Mouse (Mus musculus): ENCODE results near the gene Dmkn.
"Not testable (repeated sequence)": the region's sequence is repeated elsewhere in the genome, so short reads cannot be mapped to it uniquely, and the experiment has no call there.

Gene Dmkn

DNA sequence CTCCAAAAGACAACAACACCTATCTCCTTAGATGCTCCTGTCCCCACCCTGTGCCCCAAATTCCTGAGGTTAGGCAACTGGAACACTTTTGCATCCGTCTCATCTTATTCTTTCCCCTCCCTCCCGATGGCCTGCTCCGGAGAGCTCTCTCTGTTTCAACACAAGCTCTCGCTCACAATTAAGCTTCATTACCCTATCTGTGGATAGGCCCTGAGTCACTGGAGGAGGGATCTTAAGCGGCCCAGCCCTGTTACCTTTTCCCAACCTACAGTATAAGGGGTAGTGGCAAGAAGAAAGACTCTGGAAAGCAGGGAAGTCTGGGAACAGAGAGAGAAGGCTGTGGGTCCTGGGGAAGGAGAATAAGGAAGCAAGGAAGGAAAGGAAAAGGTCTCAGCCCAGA lies at the start of gene Dmkn:
Dmkn (plus strand) TSS at position 301 of the 400 bp plus-strand sequence.
- no peak for DNase-seq

DNA sequence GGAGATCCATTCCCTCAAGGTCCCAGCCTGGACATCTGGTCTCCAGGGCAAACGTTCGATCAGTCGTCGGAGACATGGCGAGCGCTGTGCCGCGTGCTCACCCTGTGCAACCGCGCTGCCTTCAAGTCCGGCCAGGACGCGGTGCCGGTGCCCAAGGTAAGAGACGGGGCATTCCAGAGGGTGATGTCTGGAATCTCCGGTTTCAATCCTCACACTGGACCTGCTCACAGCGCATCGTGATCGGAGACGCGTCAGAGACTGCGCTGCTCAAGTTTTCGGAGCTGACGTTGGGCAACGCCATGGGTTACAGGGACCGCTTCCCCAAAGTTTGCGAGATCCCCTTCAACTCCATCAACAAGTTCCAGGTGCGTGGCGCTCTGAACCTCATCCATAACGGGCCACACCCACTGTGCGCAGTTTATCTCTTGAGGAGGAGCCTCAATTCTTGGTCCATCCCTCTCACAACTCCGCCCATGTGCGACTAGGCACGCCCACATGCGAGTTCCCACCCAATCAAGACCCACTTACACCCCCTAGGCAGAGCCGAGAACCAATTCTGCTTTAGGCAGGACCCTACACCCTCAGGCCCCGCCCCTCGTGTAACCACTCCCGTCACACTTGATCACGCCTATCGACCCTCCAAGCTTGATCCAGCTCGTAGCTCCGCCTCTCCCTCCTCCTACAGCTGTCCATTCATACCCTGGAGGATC lies 46.4 kb upstream of the Dmkn start:
- peak; percentile 66 for DNase-seq

DNA sequence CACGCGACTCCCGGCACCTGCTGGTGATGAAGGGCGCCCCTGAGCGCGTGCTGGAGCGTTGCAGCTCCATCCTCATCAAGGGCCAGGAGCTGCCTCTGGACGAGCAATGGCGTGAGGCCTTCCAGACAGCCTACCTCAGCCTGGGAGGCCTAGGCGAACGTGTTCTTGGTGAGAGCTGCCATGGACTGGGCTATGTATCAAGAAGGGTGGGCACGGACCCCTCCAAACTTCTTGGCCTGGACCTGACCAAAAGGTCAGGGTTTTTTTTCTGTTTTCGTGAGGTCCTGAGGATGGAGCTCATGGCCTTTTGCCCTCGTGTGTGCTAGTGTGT lies 45.9 kb upstream of the Dmkn start:
- no peak for DNase-seq

DNA sequence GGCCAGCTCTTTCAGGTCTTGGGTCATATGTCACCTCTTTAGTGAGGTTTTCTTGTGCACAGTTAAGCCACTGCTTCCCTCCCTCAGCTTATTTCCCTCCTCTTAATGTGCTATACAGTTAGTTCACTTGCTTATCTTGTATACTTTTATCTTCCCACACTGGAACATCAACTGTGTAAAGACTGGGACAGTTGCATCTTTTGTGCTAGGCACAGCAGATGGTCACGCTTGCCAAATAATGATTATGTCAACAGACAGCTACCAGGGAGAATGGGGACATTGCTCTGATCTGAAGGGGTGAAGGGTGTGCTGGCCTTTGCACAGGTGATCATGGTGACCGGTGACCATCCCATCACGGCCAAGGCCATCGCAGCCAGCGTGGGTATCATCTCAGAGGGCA lies 43.9 kb upstream of the Dmkn start:
- DNase-seq: no peak

DNA sequence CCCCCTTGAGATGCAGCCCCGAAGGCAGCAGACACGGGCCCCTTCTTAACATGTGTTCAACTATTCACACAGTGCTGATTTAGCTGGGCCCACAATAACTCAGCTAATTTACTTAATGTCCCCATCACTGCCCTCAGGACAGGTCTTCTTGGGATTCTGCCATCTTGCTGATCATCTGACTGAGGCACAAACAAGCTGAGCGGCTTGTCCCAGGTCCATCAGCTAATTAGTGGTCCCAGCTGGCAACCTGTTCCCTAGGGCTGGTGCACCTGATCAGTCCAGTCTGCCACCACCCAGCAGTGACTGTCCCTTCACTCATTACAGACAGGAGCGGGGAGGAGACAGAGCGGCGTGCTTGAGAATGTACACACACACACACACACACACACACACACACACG lies 42.3 kb upstream of the Dmkn start:
- no peak for DNase-seq

DNA sequence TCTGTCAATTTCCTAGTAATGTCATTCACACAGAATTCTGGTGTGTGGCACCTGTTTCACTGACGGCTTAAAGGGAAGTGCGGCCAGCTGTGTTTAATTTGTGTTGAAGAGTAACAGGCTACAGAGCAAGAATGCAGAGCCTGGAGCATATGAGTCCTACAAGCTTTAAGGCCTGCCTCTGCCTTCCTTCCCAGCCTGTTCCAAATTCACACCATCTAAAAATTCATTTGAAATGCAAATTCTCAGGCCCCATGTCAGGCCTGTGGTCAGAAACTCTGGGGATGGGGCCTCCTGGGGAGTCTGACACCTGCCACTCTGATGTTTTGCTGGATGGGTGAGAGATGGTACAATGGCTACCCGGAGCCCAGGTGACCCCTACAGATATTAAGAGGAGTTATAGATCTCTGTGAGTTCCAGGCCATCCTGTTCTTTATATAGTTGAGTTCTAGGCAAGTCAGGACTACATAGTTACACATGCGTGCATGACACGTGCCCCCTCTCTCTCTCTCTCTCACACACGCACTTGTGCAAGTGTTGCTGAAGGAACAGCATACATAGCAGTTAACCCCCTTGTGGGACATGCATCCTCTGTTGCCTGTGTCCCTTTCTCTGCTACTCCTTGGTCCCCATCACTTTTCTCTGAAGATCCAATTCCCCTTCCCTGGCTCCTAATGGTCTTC lies 40.1 kb upstream of the Dmkn start:
- no peak for DNase-seq

DNA sequence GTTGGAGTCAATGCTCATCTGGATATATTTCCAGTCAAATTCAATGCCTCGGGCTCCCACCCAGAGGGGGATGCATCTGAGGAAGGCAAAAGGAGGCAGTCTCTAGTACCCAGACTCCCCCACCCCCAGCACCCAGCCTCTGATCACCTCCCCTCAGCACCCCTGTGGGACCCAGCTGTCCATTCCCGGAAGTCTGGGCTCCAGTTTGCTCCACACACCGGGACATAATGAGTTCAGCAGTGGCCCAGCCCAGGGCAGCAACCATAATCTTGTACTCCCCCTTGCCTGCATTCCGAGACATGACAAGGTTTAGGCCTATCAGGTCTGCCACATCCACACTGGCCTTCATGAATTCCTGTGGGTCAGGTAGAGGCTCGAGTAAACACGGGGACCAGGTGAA lies 35.3 kb upstream of the Dmkn start:
- no peak for DNase-seq

DNA sequence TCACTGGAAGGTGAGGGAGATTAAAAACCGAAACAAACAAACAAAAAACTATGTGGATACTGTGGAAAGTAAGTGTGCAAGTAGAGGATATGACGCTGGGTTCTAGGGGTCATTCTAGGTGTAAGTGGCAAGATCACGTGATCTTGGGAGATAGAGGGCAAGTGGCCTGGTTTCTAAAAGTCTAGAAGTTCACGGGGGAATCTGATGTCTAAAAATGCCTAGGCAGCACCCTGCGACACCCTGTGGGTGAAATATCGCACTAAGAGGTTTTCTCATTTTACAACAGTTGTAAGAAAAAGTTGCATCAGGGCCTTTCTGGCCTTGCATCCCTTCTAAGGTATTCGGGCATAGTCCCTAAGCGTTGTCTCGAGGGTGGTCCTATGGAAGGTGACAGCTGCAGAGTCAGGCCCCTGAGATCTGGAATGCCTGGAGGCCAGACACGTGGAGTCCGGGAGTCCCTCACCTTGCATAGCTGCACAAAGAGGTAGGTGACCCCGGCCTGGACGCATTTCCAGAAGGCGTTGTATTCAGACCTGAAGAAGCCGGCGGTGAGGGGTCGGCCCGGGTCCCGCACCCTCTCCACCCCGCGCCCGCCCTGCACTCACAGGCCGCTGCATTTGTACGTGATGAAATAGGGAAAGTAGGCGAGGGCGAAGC lies 34.7 kb upstream of the Dmkn start:
- DNase-seq: no peak

DNA sequence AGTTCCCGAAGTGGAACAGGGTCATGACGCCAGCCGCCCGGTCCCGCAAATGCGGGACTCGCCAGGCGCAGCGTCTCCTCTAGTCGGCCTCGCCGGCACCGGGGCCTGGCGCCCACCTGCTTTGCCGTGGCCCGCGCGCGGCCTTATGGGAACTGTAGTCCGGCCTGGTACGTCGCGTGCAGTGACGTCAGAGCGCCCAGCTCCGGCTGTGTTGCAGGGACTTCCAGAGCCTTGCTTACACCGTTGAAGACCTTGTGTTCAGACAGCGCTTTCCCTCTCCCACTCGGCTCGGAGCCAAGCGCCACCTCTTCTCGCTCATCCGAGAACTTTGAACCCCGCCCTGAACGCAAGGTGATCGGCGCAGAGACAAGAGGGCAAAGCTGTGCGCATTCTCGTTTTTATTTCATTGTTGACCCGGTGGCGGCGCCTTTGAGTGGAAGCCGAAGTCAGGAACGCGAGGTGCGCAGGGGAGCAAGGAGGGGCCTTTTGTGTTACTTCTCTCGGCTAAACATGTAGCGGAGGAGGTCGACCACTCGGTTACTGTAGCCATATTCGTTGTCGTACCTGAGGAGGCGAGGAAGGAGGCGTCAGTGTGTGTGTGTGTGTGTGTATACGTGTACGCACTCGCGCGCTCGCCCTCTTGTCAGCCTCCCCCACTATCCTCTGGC lies 34.0 kb upstream of the Dmkn start, which contains the start of gene Tmem147:
Tmem147 (minus strand) TSS at position 145 of the 668 bp plus-strand sequence.
- DNase-seq: peak; percentile 97

DNA sequence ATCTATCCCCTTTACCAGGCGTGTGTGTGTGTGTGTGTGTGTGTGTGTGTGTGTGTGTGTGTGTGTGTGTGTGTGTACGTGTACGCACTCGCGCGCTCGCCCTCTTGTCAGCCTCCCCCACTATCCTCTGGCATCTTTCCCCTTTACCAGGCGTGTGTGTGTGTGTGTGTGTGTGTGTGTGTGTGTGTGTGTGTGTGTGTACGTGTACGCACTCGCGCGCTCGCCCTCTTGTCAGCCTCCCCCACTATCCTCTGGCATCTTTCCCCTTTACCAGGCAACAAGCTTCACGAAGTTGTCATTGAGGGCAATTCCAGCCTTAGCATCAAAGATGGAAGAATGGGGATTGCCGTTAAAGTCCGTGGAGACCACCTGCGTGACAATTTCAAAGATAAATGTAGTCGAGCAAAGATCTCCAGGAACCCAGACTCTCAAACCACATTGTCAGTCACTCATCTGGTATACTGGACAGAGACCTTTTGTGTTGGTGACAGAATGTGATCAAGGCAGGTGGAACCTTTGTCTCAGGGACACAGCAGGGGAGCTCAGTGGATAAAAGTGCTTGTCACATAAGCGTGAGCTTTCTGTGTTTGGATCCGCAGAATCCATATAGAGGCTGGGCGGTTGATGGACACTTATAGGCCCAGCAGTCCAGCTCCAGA lies 33.4 kb upstream of the Dmkn start:
- not testable (repeated sequence) for DNase-seq

DNA sequence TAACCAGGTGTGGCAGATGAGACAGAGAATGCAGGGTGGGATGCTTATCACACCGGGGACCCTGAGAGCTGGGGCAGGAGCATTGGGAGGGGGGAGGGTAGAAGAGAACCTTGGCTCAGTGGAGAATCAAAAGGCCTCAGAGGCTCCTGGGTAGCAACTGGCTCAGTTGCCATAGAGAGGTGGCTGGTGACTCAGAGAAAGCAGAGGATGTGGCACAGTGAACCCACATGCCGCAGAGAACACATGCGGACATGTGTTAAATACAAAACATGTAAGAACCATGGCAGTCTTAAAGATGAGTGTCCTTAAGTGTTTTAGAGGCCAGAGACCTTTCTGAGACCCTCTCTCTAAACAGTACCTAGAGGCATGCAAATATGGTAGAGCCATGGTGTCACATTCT lies 27.3 kb upstream of the Dmkn start:
- DNase-seq: peak; percentile 42

DNA sequence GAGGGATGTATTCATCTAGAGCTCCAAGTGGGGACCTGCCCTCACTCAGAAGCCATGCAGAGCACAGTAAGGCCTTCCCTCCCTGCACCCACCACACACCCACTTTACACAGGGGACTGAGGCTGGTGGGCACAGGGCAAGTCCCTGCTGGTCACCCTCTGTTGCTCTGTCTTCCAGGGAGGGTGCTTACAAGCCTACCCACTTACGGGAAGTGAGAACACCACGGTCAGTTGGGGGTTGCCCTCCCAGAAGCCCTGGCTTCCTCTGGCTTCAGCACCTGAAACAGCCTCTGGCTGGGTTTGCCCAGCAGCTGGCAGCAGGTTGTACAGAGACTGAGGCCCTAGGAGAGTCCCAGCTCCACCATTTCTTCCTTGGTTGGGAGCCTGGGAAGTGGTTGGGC lies 21.0 kb upstream of the Dmkn start:
- not testable (repeated sequence) for DNase-seq

DNA sequence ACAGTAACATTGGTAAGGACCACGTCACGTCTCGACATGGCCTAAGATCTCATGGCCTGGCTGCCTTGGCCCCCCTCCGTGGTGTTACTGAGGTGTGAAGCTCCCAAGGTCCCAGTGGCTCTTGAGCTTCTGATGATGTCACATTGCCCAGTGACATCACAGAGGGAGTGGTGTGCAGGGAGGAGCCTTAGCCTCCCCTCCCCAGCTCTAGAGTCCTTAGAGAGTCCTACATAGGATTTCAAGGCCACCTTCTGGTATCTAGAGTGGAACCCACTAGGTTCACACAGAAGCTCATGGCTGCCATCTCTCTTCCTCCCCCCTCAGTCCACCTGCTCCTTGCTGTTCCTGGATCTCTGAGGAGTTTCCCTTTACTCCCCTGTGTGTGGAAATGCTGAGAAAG lies 19.9 kb upstream of the Dmkn start, which contains the start of gene Gapdhs:
Gapdhs (minus strand) TSS at position 65 of the 400 bp plus-strand sequence.
- DNase-seq: not testable (repeated sequence)

DNA sequence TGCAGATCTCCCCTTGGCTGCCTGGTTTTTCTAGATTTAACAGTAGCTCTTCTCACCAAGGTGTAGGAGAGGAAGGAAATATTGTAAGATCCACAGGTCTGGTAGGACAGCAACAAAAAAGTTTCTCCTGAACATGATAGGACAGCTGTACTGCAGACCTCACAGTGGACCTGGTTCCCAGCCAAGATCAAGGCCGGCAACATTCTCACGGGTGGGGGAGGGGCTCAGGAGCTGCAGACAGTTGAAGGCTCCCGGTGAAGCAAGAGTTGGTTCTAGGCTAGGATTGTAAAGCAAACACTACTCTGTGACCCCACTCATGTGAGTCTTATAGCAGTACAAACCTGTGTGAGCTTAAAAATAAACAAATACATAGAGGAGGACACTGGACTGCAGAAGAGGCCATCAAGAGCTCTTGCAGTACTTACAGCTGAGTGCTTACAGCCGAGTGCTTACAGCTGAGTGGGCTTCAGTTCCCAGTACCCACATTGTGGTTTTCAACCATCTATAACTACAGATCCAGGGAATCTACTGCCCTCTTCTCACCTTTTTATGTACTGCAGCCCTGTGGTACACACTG lies 19.4 kb upstream of the Dmkn start:
- no peak for DNase-seq

DNA sequence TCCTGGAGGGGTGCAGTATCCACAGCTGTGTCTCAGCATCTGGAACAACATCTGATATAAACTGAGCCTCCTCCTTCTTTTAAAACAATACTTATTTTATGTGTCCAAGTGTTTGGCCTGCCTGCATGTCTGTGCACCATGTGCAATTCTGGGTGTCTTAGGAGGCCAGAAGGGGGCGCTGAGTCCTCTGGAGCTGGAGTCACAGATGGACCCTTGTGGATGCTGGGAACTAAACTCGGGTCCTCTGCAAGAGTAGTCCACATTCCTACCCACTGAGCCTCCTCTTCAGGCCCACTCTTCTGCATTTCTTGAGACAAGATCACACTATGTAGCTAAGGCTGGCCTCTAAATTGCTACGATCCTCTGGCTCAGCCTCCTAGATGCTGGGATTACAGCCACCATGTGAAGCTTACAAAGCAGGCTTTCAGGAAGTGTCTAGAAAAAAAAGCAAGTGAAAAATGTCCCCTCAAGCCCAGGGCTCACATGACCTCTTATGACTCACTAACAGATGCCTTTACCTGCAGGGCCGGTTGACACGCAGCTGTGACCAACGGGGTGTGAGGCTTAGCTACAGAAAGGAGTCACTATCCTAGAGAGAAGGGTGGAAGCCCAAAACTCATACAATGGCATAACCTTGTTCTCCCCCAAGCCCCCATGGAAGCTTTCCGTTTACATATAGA lies 15.9 kb upstream of the Dmkn start:
- no peak for DNase-seq

DNA sequence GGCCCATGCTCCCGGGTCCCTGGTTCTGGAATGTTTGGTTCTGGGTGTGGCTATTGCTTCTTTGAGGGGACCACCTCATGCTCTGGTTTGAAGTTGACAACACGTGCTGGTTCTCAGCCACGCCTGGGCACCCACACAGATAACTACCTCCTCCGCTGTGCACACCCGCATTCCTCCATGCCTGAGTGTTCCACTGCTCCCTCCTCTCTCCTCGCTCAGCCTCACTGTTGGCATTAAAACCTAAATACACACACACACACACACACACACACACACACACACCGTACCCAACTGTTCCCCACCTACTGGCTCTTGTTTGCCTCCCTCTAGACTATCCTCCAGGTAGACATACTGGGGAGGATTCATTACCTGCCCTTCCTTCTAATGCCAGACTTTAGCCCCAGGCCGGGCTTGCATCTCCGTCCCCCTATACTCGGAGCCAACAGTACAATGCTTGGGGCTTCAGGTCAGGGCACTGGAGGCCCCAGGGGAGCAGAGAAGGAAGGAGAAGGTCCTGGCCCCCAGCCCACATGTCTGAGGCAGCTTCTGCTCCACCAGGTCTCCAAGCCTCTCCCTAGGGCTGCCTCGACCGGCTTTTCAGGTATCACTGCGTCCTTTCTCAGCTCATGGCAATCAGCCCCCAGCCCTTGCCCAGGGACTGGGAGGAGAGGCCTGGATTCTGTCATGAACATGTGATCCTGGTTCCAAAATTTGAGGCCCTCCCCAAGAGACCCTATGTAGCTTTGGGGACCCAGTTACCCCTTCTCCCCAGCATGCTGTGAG lies 13.5 kb upstream of the Dmkn start:
- DNase-seq: no peak

DNA sequence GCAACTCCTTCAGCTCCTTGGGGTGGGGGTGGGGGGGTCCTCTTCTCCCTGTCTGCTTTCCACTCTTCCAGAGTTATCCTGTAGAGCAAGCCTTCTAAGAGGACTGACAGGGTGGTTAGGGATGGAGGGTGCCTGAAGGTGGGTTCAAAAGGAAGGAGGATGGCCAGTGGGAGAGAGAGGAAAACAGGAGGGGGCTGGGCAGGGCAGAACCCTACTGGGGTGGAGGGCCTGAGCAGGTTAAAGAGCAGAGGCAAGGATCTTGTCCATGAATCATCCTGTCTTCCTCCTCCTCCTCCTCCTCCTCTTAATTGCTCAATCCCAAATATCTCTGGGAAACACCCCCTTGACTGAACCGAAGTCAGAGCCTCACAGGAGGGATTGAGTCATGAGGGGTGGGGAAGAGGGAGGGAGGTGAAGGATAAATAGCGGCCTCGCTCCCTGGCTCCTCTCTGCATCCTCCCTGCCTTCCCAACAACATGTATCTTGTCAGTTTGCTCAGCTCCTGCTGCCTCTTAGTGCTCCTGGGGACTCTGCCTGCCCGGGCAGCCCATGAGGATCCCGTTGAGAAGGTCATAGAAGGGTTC lies 12.4 kb upstream of the Dmkn start, which contains the start of gene Sbsn:
Sbsn (plus strand) TSS at position 386 of the 584 bp plus-strand sequence.
- no peak for DNase-seq

DNA sequence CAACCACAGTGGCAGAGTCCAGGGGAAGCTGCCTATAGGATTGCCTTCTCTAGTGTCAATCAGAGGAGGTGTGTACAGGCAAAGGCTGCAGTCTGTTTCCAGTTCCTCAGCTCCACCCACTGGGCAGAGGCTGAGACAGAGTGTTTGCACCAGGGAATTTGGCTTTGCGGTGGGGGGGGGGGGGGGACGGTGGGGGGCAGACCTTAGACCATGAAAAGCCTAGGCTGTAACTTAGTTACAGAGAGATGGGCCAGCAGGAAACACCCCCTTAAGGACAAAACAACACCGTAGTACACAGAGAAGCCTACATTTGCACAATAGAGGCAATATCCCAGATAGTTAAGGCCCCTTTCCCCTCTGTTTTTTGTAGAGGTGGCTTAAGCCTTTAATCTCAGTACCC lies 6.6 kb upstream of the Dmkn start:
- DNase-seq: no peak

DNA sequence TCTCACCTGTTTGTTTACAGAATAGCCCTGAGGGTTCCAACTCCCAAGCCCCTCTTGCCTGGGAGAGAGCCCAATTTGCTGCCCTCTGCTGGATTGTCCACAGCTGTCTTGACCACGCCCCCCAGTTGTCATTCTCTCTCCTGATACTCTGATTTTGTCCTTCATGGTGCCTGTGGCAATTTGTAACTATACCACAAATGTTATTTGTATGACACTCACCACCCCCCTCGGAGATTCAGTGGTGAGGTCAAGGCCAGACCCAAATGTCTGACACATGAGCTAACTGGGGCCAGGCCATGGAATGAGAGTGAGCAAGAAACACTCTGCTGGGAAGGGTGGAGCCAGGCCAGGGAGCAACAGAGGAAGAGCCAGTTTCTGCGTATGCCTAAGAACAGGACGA lies 4.7 kb upstream of the Dmkn start:
- DNase-seq: no peak

DNA sequence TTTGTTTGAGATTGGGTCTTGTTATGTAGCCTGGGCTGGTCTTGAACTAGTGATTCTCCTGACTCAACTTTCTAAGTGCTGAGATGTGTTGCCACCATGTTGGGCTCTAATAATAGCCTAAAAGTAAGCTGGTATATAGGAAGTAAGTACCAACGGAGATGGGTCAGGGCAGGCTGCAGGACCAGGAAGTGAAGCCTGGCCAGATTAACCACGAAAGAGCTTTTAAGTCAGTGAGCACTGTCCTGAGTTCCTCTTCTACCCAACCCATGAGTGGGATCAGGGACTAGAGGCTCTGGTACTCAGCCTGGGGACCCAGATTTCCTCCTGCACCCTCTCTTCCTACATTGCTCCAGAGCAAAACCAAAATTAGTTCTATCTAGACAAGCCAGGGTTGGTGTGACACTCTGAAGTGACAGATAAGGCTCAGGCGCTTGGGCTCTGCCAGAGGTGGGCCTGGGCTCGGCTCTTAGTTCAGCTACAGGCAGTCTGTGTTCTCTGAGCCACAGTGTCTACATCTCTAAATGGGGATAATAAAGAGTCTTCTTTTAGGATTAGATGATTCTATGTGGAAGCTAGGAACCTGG lies 1.7 kb upstream of the Dmkn start:
- DNase-seq: no peak
